Mouse (Mus musculus) kidney, postnatal 0 days (tissue): ENCODE data around the gene Gucy2g. TPM values are rescaled to one million over a fixed set of nuclear protein-coding genes. Genes with fewer than 3 reads are reported as not detected.
"Not testable (repeated sequence)": the region's sequence is repeated elsewhere in the genome, so short reads cannot be mapped to it uniquely, and the experiment has no call there.

ENCODE experiments used
- ATAC-seq: fragments of 200-750 bp; cut with Nextera tagmentation; replicated peaks from 2 replicates; pipeline ENCODE4 v1.8.0; 2017; ENCODE audit warnings: low read depth, moderate number of reproducible peaks, moderate TSS enrichment, moderate library complexity; ENCODE audit not compliant: low FRiP score
- DNase-seq: peaks from one replicate; pipeline ENCODE4 v3.0.0-alpha.2; 2016; ENCODE audit warnings: low spot score
- H3K27ac ChIP-seq: fragments of 300-500 bp; sonication (generic); 2 replicates; pipeline ENCODE4 v1.5.1; 2014; ENCODE audit warnings: mild to moderate bottlenecking
- H3K27me3 ChIP-seq: fragments of 300-500 bp; sonication (generic); 2 replicates; pipeline ENCODE4 v1.6.1; 2014; ENCODE audit warnings: low read length, mixed read lengths; ENCODE audit not compliant: insufficient read depth
- H3K36me3 ChIP-seq: fragments of 300-500 bp; sonication (generic); 2 replicates; pipeline ENCODE4 v1.6.1; 2014; ENCODE audit warnings: low read length, mixed read lengths; ENCODE audit not compliant: insufficient read depth
- H3K4me1 ChIP-seq: fragments of 300-500 bp; sonication (generic); replicated peaks from 2 replicates; pipeline ENCODE4 v1.6.1; 2014; ENCODE audit warnings: antibody characterized with exemption, low read length, mixed read lengths; ENCODE audit not compliant: insufficient read depth
- H3K4me2 ChIP-seq: fragments of 300-500 bp; sonication (generic); 2 replicates; pipeline ENCODE4 v1.6.1; 2014; ENCODE audit warnings: mild to moderate bottlenecking, low read length, moderate library complexity, mixed read lengths
- H3K4me3 ChIP-seq: fragments of 300-500 bp; sonication (generic); replicated peaks from 2 replicates; pipeline ENCODE4 v1.5.1; 2014; ENCODE audit warnings: low read depth, low read length
- H3K9ac ChIP-seq: fragments of 300-500 bp; sonication (generic); 2 replicates; pipeline ENCODE4 v1.6.1; 2014; ENCODE audit warnings: low read depth, low read length
- H3K9me3 ChIP-seq: fragments of 300-500 bp; sonication (generic); replicated peaks from 2 replicates; pipeline ENCODE4 v1.6.1; 2016; ENCODE audit warnings: low read length, inconsistent platforms, mixed read lengths
- CTCF ChIP-seq: IDR thresholded peaks from 2 replicates; pipeline ENCODE4 v1.5.1; 2016; ENCODE audit warnings: antibody characterized with exemption, low read depth, mild to moderate bottlenecking, moderate library complexity
- WGBS: fragments of 180-500 bp; shearing (Covaris S2); extraction: QIAGEN DNeasy Blood & Tissue Kit; methylation state at CpG from one replicate; pipeline ENCODE4 v1.1.7; 2014; 5-methylcytosine and 5-hydroxymethylcytosine counted together
- polyA plus RNA-seq: library from polyadenylated mRNA; unstranded; fragments of >200 nt; fragmentation: Nextera tagmentation; extraction: Ambion mirVana; gene quantifications from 2 replicates; pipeline ENCODE4 v1.2.1, GENCODE M21; 2015

Gucy2g gene
- polyA plus RNA-seq, 1 experiment from 2014 or later, result 0.34 TPM

DNA sequence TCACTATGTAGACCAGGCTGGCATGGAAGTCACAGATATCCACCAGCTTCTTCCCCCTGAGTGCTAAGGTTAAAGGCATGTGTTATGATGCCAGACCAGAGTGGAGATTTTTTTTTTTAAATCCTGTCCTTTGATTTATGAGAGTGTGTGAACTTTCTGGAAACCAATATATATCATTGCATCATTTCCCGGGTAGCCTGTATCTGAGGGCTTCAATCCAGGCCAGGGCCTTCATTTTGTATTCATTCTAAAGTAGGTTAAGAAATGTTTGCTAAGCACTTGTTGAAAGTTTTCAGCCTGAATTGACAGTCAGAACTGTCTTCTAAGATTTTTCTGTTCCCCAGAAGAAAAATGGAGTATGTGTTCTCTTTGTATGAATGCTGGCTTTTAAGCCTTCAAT is 69.5 kb downstream of the Gucy2g start:
- no peak for DNase-seq
- H3K9me3 ChIP-seq, result no peaks in the 10 kb centered on the region
- no peaks in the 10 kb centered on the region for H3K27me3 ChIP-seq
- no peak overlapping the region for H3K4me3 ChIP-seq
- no peak for ATAC-seq
- H3K9ac ChIP-seq, result no peak overlapping the region
- no peak for TF ChIP-seq CTCF
- H3K4me2 ChIP-seq, result no peak overlapping the region
- WGBS, result 22% methylated on average over 1 of the region's 1 CpGs
- no peaks in the 10 kb centered on the region for H3K4me1 ChIP-seq
- no peak overlapping the region for H3K27ac ChIP-seq
- H3K36me3 ChIP-seq, result no peaks in the 10 kb centered on the region

DNA sequence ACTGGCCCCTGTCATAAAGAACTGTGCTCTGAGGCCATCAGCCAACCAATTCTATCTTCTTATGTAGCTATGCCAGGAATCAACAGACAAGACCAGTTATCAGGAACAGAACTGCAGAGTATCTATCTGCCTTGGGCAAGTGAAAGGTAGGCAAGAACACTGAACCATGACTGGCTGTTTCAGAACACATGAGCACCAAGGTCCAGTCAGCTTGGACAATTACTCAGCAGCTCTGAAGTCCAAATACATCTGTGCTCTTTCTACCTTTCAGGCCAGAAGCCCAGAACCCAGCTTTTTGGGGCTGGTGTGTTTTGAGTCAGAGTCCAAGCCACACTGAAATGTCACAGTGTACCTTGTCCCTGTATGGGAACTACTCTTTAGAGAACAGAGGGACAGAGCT is 70.6 kb downstream of the Gucy2g start:
- Histone ChIP-seq H3K27me3 (no peaks in the 10 kb centered on the region), H3K4me1 (no peaks in the 10 kb centered on the region), H3K27ac (no peak overlapping the region), H3K4me2 (no peak overlapping the region), H3K36me3 (no peaks in the 10 kb centered on the region), H3K9ac (no peak overlapping the region), H3K9me3 (no peaks in the 10 kb centered on the region), H3K4me3 (no peak overlapping the region)
- DNase-seq (no peak), ATAC-seq (no peak)
- no peak for TF ChIP-seq CTCF

- 89% methylated on average over 8 of the region's 8 CpGs for WGBS
- H3K9ac ChIP-seq, H3K4me1 ChIP-seq, H3K36me3 ChIP-seq, H3K4me2 ChIP-seq, H3K27me3 ChIP-seq, H3K4me3 ChIP-seq, DNase-seq, ATAC-seq, H3K27ac ChIP-seq, H3K9me3 ChIP-seq: not testable (repeated sequence)
Measured at GRCm38 (mm10) chr19:55169236-55169729, 71.8 kb downstream of the Gucy2g start.

DNA sequence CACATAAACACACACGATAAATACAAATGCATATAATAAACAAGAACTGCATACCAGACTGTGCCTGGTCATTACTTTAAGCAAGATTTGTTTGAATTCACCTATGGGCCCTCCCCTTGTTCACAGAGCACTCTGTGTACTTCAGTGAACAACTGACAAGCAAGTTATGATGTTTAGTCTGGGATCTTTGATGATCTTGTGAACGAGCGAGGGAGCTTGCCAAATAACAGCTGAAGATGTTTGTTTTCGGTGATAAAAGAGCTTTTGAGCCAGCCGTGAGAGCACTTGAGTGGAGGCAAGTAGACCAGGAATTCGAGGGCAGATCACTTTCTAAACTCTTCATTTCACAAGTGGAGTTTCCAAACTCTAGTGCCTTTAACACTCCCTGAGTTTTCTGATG is 72.7 kb downstream of the Gucy2g start:
- Histone ChIP-seq H3K27me3 (no peaks in the 10 kb centered on the region), H3K27ac (no peak overlapping the region), H3K4me1 (no peaks in the 10 kb centered on the region), H3K4me3 (no peak overlapping the region), H3K4me2 (no peak overlapping the region), H3K9me3 (no peaks in the 10 kb centered on the region), H3K9ac (no peak overlapping the region), H3K36me3 (no peaks in the 10 kb centered on the region)
- 68% methylated on average over 6 of the region's 6 CpGs for WGBS
- TF ChIP-seq CTCF, result no peak
- DNase-seq, result no peak
- no peak for ATAC-seq

DNA sequence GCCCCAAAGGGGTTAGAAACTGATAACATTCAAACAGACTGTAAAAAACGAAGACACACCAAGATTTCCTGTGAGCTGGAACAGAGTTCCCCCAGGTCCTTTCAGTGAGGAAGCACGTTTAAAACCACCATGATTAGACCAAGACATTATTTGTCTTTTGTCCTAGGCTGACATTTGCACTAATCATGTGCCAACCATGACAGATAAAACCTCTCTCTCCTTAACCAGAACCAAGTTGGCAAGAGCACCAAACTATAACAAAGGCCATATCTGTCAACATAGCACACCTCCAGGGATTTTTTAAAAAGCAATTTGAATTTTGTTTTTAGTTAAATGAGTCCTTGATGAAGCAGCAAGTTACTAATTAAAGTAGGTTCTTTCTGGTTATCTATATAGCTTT is 73.3 kb downstream of the Gucy2g start:
- Histone ChIP-seq H3K4me2 (no peak overlapping the region), H3K9me3 (no peaks in the 10 kb centered on the region), H3K27me3 (no peaks in the 10 kb centered on the region), H3K27ac (no peak overlapping the region), H3K9ac (no peak overlapping the region), H3K4me1 (no peaks in the 10 kb centered on the region), H3K4me3 (no peak overlapping the region), H3K36me3 (no peaks in the 10 kb centered on the region)
- WGBS, result 78% methylated on average over 2 of the region's 2 CpGs
- ATAC-seq, result no peak
- TF ChIP-seq CTCF, result no peak
- DNase-seq, result no peak

- no peak overlapping the region for H3K4me3 ChIP-seq
- H3K9me3 ChIP-seq, result no peaks in the 10 kb centered on the region
- no peak for DNase-seq
- H3K4me1 ChIP-seq, result no peaks in the 10 kb centered on the region
- H3K27ac ChIP-seq, result no peak overlapping the region
- WGBS, result 78% methylated on average over 2 of the region's 2 CpGs
- no peaks in the 10 kb centered on the region for H3K27me3 ChIP-seq
- no peak for TF ChIP-seq CTCF
- ATAC-seq, result no peak
- H3K36me3 ChIP-seq, result no peaks in the 10 kb centered on the region
- H3K4me2 ChIP-seq, result no peak overlapping the region
- no peak overlapping the region for H3K9ac ChIP-seq
Measured at GRCm38 (mm10) chr19:55166741-55167140, 74.3 kb downstream of the Gucy2g start.

- no peak overlapping the region for H3K4me3 ChIP-seq
- TF ChIP-seq CTCF, result no peak
- no peaks in the 10 kb centered on the region for H3K27me3 ChIP-seq
- 77% methylated on average over 4 of the region's 4 CpGs for WGBS
- no peak overlapping the region for H3K9ac ChIP-seq
- ATAC-seq (no peak), DNase-seq (no peak)
- H3K9me3 ChIP-seq, result no peaks in the 10 kb centered on the region
- no peaks in the 10 kb centered on the region for H3K4me1 ChIP-seq
- no peaks in the 10 kb centered on the region for H3K36me3 ChIP-seq
- no peak overlapping the region for H3K4me2 ChIP-seq
- H3K27ac ChIP-seq, result no peak overlapping the region
Measured at GRCm38 (mm10) chr19:55165954-55166353, 75.1 kb downstream of the Gucy2g start.
